Mouse (Mus musculus) left cerebral cortex, postnatal 14 days (tissue): ENCODE results near the gene Lyrm7. TPM values are rescaled to one million over a fixed set of nuclear protein-coding genes. Genes with fewer than 3 reads are reported as not detected.

Experiments used
- DNase-seq, 2 experiments: peaks; one replicate each; pipeline ENCODE4 v3.0.0; 2021 to 2022; ENCODE audit warnings: low spot score in 2 of 2, mixed read lengths in 1 of 2
- intact Hi-C: fragments of 180-260 bp; cut with DNase I; formaldehyde crosslinking; loops from one replicate; pipeline ENCODE4 v1.15.1; 2025
- total RNA-seq, 2 experiments: library from RNA; stranded (reverse); gene quantifications; 2 replicates each; pipeline ENCODE4 v1.2.3; 2021

Gene Lyrm7
- total RNA-seq, 2 experiments from 2014 or later = 19.5 to 25.9 TPM

- intact Hi-C loops = no loop called here
- no peak for DNase-seq
These were observed 45.1 kb downstream of the Lyrm7 start for GRCm38 (mm10) chr11:54815659-54816058.

- DNase-seq = peak; percentile 64 to 90
- intact Hi-C loops = no loop called here
These were observed 47.8 kb downstream of the Lyrm7 start for GRCm38 (mm10) chr11:54812812-54813516.

- intact Hi-C loops = no loop called here
These were observed 48.4 kb downstream of the Lyrm7 start for GRCm38 (mm10) chr11:54812314-54812713.

GRCm38 (mm10) chr11:54811054-54811453, 49.7 kb downstream of the Lyrm7 start:
- no peak for DNase-seq
- intact Hi-C loops = no loop called here

More at GRCm38 (mm10) chr11:54812314-54812713, 48.4 kb downstream of the Lyrm7 start:
- no peak for DNase-seq

- no peak for DNase-seq
- intact Hi-C loops = no loop called here
These were observed 51.1 kb downstream of the Lyrm7 start for GRCm38 (mm10) chr11:54809582-54809981.

- intact Hi-C loops = no loop called here
- no peak for DNase-seq
These were observed 52.5 kb downstream of the Lyrm7 start for GRCm38 (mm10) chr11:54808177-54808576.

- intact Hi-C loops = no loop called here
- no peak for DNase-seq
These were observed 53.0 kb downstream of the Lyrm7 start for GRCm38 (mm10) chr11:54807669-54808068.

GRCm38 (mm10) chr11:54806891-54807290, 53.8 kb downstream of the Lyrm7 start:
- DNase-seq = no peak
- intact Hi-C loops = no loop called here

- peak; percentile 90 to 95 for DNase-seq
- intact Hi-C loops = no loop called here
These were observed 55.5 kb downstream of the Lyrm7 start for GRCm38 (mm10) chr11:54805196-54805595.

- DNase-seq = no peak
- intact Hi-C loops = no loop called here
These were observed 58.1 kb downstream of the Lyrm7 start for GRCm38 (mm10) chr11:54802621-54803020.

GRCm38 (mm10) chr11:54801791-54802558, 58.7 kb downstream of the Lyrm7 start:
- DNase-seq = no peak
- intact Hi-C loops = no loop called here

GRCm38 (mm10) chr11:54796551-54796950, 64.2 kb downstream of the Lyrm7 start:
- DNase-seq = no peak

GRCm38 (mm10) chr11:54794678-54795077, 66.0 kb downstream of the Lyrm7 start:
- no peak for DNase-seq
- intact Hi-C loops = no loop called here

More at GRCm38 (mm10) chr11:54796551-54796950, 64.2 kb downstream of the Lyrm7 start:
- intact Hi-C loops = no loop called here

- DNase-seq = no peak
- intact Hi-C loops = no loop called here
These were observed 67.5 kb downstream of the Lyrm7 start for GRCm38 (mm10) chr11:54793173-54793572.

GRCm38 (mm10) chr11:54791458-54791857, 69.3 kb downstream of the Lyrm7 start:
- intact Hi-C loops = no loop called here
- no peak for DNase-seq

- DNase-seq = peak; percentile 96 to 97
- intact Hi-C loops = loop anchor here (1.0 kb wide), 1 partner anchor 73 kb away; the partner anchor contains the start of gene Lyrm7
These were observed 72.9 kb downstream of the Lyrm7 start, which contains the start of gene Cdc42se2 for GRCm38 (mm10) chr11:54787488-54788474. TSS of gene Cdc42se2 (minus strand) at chr11:54787675.

- peak; percentile 50 to 54 for DNase-seq
- intact Hi-C loops = loop anchor here (1.0 kb wide), 1 partner anchor 73 kb away; the partner anchor contains the start of gene Lyrm7
These were observed 73.7 kb downstream of the Lyrm7 start for GRCm38 (mm10) chr11:54786858-54787487.

GRCm38 (mm10) chr11:54785566-54785965, 75.2 kb downstream of the Lyrm7 start:
- DNase-seq = no peak
- intact Hi-C loops = no loop called here

- no peak for DNase-seq
- intact Hi-C loops = no loop called here
These were observed 76.3 kb downstream of the Lyrm7 start for GRCm38 (mm10) chr11:54784436-54784835.
